14 mouse cellular contexts compared by ENCODE assay signal in the genomic region with DNA sequence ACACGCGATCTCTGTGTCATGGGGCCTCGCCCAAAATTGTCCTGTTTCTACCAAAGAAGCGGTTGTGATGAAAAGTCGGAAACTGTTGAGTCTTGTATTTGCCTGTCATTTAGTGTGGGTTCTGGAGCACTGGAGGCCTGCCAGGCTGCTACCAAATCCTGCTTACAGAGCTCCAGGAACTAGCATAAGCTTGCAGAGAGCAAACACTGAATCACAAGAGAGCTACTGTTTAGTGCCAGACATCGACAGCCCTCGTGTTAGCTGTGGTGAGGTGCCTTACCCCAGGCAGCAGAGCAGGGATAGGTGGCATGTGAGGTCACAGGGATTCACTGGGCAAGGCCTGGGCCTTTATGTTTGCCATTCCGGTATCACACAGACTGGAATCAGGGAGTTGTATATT. TPM values are rescaled to one million over a fixed set of nuclear protein-coding genes. Genes with fewer than 3 reads are reported as not detected.
A peak's percentile ranks its signal among the peaks of the same experiment; 100 is the strongest.
DNase-seq lines count a peak whose midpoint lies in the region; ATAC-seq and TF ChIP-seq lines count a peak whose summit lies in the region.
"Had no signal": no experiment of that assay in that cellular context is flagged by ENCODE, and none has a peak within 500 bp of the region (broad histone marks: within the 10 kb centered on the region; RNA-seq: fewer than 3 reads in every experiment).

No protein-coding gene starts in this region.

- peak; percentile 37 for DNase-seq in lung, postnatal 0 days (ENCODE audit: low spot score)
- DNase-seq in lung, postnatal 4 days: no peak
- peak; percentile 57 to 62 for DNase-seq in layer of hippocampus, adult 2 months (ENCODE audit: low spot score in 2 of 2)
- peak; percentile 7 for DNase-seq in right cerebral cortex, postnatal 4 days
- DNase-seq in embryo, embryonic 10 days (ENCODE audit: low spot score): no peak
- no peak for DNase-seq in thymus, adult 18-20 months
- DNase-seq: cerebellum, adult 18-20 months; kidney, postnatal 4 days; thymus, postnatal 36 days had no signal

- H3K4me3 ChIP-seq in lung, postnatal 0 days (ENCODE audit: low read depth, low read length): no peak overlapping the region
- no peak overlapping the region for H3K4me3 ChIP-seq in layer of hippocampus, adult 2 months
- H3K4me3 ChIP-seq: forebrain, embryonic 13.5 days had no signal

- no peak for TF ChIP-seq CTCF in lung, postnatal 0 days (IDR thresholded peaks at IDR 0.05)
- TF ChIP-seq CTCF in layer of hippocampus, adult 2 months (conservative IDR thresholded peaks at IDR 0.05): no peak

- H3K9ac ChIP-seq in lung, postnatal 0 days (replicated peaks; ENCODE audit: low read depth): no peak overlapping the region
- H3K9ac ChIP-seq: forebrain, embryonic 13.5 days; liver, embryonic 14.5 days had no signal

- H3K27ac ChIP-seq in lung, postnatal 0 days (ENCODE audit: low read length): no peak overlapping the region
- H3K27ac ChIP-seq in layer of hippocampus, adult 2 months: no peak overlapping the region
- H3K27ac ChIP-seq: forebrain, embryonic 13.5 days; liver, embryonic 14.5 days had no signal

- no peak overlapping the region for H3K4me2 ChIP-seq in lung, postnatal 0 days (replicated peaks; ENCODE audit: low read depth, low read length)
- H3K4me2 ChIP-seq: forebrain, embryonic 13.5 days; midbrain, embryonic 11.5 days had no signal

- no peak for ATAC-seq in lung, postnatal 0 days
- ATAC-seq in frontal cortex, adult (ENCODE audit: low TSS enrichment): peak; percentile 79
- ATAC-seq: forebrain, embryonic 13.5 days; inflammation-experienced regulatory T-cells, adult 6 months had no signal

- TF ChIP-seq EP300 in lung, postnatal 0 days (IDR thresholded peaks at IDR 0.05): no peak

- no peaks in the 10 kb centered on the region for H3K36me3 ChIP-seq in lung, postnatal 0 days (ENCODE audit: insufficient read depth, low read length)

- 51% methylated on average over 8 of the region's 8 CpGs for WGBS in lung, postnatal 0 days

- H3K4me1 ChIP-seq in lung, postnatal 0 days (ENCODE audit: insufficient read depth, low read depth, low read length): no peaks in the 10 kb centered on the region
- H3K4me1 ChIP-seq: forebrain, embryonic 13.5 days had no signal

- H3K9me3 ChIP-seq in lung, postnatal 0 days (ENCODE audit: low read length): no peaks in the 10 kb centered on the region
- H3K9me3 ChIP-seq: forebrain, embryonic 13.5 days had no signal

- no peaks in the 10 kb centered on the region for H3K27me3 ChIP-seq in lung, postnatal 0 days (replicated peaks; ENCODE audit: insufficient read depth, low read length)
- H3K27me3 ChIP-seq: forebrain, embryonic 13.5 days had no signal

RNA-seq across cellular contexts. Expression of a gene that starts 22.7 kb away (rescaled TPM):
- polyA plus RNA-seq in lung, postnatal 0 days (2015; fragmentation: Nextera tagmentation; extraction: Ambion mirVana): 46.0 and 65.1 TPM in 2 replicates
- total RNA-seq in layer of hippocampus, adult 2 months (2021): 10 to 100 TPM; 30.5 to 30.6 TPM

Comparison
In these comparisons a context has a peak if more than half of its experiments do, and no peak if none do; other contexts are left out.
1. DNase-seq: peak in lung, postnatal 0 days (single experiment), layer of hippocampus, adult 2 months (2 of 2) and right cerebral cortex, postnatal 4 days (single experiment); none in lung, postnatal 4 days (0 of 2), embryo, embryonic 10 days (single experiment) and thymus, adult 18-20 months (0 of 2).